Mouse (Mus musculus): ENCODE data around the gene Olfr31. TPM values are rescaled to one million over a fixed set of nuclear protein-coding genes. Genes with fewer than 3 reads are reported as not detected.

Olfr31 gene
- total and polyA plus RNA-seq, 3 experiments, result not detected

DNA sequence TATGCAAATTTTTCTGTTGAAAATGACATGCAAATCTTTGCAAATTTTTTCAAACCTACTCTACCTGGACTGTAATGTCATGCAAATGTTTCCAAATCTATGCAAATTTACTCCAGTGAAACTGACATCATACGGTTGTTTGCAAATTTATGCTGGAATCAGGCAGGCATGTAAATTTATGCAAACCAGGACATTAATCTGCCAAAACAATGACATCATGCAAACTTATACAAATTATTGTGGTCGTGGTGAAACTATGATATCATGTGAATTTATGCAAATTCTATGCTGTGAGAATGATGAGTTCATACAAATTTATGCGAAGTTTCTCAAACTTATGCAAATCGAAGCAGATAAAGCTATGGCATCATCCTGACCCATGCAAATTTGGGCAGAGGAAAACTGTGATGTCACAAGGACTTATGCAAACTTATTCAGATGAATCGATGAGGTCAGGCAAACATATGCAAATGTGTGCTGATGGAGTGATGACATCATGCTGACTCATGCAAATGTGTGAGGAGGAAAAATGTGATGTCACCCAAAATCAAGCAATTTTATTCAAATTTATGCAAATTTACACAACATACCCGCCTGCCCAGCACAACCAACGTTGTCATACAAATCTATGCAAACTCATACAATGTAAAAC lies 30.6 kb downstream of the Olfr31 start:
- TF ChIP-seq EP300 (IDR thresholded peaks at IDR 0.05; ENCODE audit: insufficient read depth, low read depth, low read length) (no peak), CTCF (IDR thresholded peaks at IDR 0.05) (no peak), POLR2A (IDR thresholded peaks at IDR 0.05; ENCODE audit: insufficient read depth, low read depth, low read length) (no peak)
- no peak overlapping the region for H3K9ac ChIP-seq (ENCODE audit: low read depth, low read length)
- 95% methylated on average over 7 of the region's 7 CpGs for WGBS
- DNase-seq, result no peak
- no peak overlapping the region for H3K4me3 ChIP-seq
- H3K36me3 ChIP-seq (ENCODE audit: control insufficient read depth, insufficient read depth, low read length), result no peaks in the 10 kb centered on the region
- H3K27ac ChIP-seq, result no peak overlapping the region
- intact Hi-C loops (cut with DNase I), result no loop called here
- H3K79me2 ChIP-seq (replicated peaks; ENCODE audit: control insufficient read depth, insufficient read depth, low read length), result no peaks in the 10 kb centered on the region
- H3K27me3 ChIP-seq (ENCODE audit: control insufficient read depth, insufficient read depth, low read length), result no peaks in the 10 kb centered on the region
- no peaks in the 10 kb centered on the region for H3K4me1 ChIP-seq (ENCODE audit: control insufficient read depth, insufficient read depth, low read length)

DNA sequence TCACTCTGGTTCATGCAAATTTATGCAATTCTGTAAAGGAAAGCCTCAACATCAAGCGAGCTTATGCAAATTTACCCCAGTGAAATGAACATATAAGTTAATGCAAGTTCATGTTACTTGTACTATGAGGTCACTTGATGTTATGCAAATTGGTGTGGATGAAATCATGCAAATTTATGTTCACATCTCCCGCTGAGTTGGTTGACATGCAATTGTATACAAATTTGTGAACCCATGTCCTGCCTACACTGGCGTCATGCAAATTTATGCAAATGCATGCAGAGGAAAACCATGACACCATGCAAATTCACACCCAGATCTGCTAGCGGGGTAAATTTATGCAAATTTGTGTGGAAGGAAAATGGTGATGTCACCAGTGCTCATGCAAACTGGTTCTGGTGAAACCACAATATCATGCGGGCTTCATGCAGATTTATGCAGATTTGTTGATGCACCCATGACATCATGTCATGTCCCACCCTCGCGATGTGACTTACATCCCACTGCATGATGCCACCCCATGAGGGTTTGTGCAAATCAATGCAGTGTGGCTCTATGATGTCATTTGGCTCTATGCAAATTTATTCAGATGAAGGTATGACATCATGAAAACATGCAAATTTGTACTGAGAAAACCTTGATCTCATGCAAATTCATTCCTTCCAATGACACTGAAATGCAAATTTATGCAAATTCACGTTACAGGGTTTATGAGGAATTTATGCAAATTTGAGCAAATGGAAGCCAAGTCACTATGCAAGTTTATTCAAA lies 31.3 kb downstream of the Olfr31 start:
- no peak for DNase-seq

GRCm38 (mm10) chr14:14354511-14355359 lies 32.1 kb downstream of the Olfr31 start:
- H3K4me1 ChIP-seq (ENCODE audit: control insufficient read depth, insufficient read depth, low read length), result no peaks in the 10 kb centered on the region
- no peak for TF ChIP-seq EP300 (IDR thresholded peaks at IDR 0.05; ENCODE audit: insufficient read depth, low read depth, low read length)
- TF ChIP-seq CTCF (IDR thresholded peaks at IDR 0.05), result no peak
- no peak for TF ChIP-seq POLR2A (IDR thresholded peaks at IDR 0.05; ENCODE audit: insufficient read depth, low read depth, low read length)
- H3K9ac ChIP-seq (ENCODE audit: low read depth, low read length), result no peak overlapping the region
- intact Hi-C loops (cut with DNase I), result no loop called here
- DNase-seq, result no peak
- H3K4me3 ChIP-seq, result no peak overlapping the region
- WGBS, result 96% methylated on average over 13 of the region's 13 CpGs
- H3K27ac ChIP-seq, result no peak overlapping the region
- no peaks in the 10 kb centered on the region for H3K79me2 ChIP-seq (replicated peaks; ENCODE audit: control insufficient read depth, insufficient read depth, low read length)
- no peaks in the 10 kb centered on the region for H3K27me3 ChIP-seq (ENCODE audit: control insufficient read depth, insufficient read depth, low read length)
- no peaks in the 10 kb centered on the region for H3K36me3 ChIP-seq (ENCODE audit: control insufficient read depth, insufficient read depth, low read length)

More for the DNA sequence above, 31.3 kb downstream of the Olfr31 start:
- Histone ChIP-seq H3K27ac (no peak overlapping the region), H3K4me1 (ENCODE audit: control insufficient read depth, insufficient read depth, low read length) (no peaks in the 10 kb centered on the region), H3K4me3 (no peak overlapping the region), H3K9ac (ENCODE audit: low read depth, low read length) (no peak overlapping the region), H3K36me3 (ENCODE audit: control insufficient read depth, insufficient read depth, low read length) (no peaks in the 10 kb centered on the region), H3K79me2 (replicated peaks; ENCODE audit: control insufficient read depth, insufficient read depth, low read length) (no peaks in the 10 kb centered on the region), H3K27me3 (ENCODE audit: control insufficient read depth, insufficient read depth, low read length) (no peaks in the 10 kb centered on the region)
- 95% methylated on average over 8 of the region's 8 CpGs for whole genome bisulfite sequencing
- no peak for TF ChIP-seq CTCF (IDR thresholded peaks at IDR 0.05)
- TF ChIP-seq POLR2A (IDR thresholded peaks at IDR 0.05; ENCODE audit: insufficient read depth, low read depth, low read length), result no peak
- TF ChIP-seq EP300 (IDR thresholded peaks at IDR 0.05; ENCODE audit: insufficient read depth, low read depth, low read length), result no peak
- intact Hi-C loops (cut with DNase I), result no loop called here

DNA sequence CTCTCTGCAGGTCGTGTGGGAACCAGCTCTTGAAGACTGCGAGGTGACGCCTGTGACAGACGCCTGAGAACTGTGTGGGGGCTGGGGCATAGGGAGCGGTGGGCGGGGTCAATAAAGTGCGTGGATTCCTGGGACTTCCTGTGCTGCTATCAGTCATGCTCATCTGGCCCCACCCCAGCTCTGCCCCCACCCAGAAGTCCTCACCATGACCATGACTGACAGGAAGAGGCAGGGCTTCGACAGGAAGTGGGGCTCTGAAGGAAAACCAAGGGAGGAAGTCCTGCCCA lies 32.7 kb downstream of the Olfr31 start:
- TF ChIP-seq CTCF (IDR thresholded peaks at IDR 0.05), result no peak
- TF ChIP-seq EP300 (IDR thresholded peaks at IDR 0.05; ENCODE audit: insufficient read depth, low read depth, low read length), result no peak
- TF ChIP-seq POLR2A (IDR thresholded peaks at IDR 0.05; ENCODE audit: insufficient read depth, low read depth, low read length), result no peak
- H3K79me2 ChIP-seq (replicated peaks; ENCODE audit: control insufficient read depth, insufficient read depth, low read length), result no peaks in the 10 kb centered on the region
- H3K4me3 ChIP-seq, result no peak overlapping the region
- no peaks in the 10 kb centered on the region for H3K4me1 ChIP-seq (ENCODE audit: control insufficient read depth, insufficient read depth, low read length)
- intact Hi-C loops (cut with DNase I), result no loop called here
- no peak overlapping the region for H3K27ac ChIP-seq
- no peak overlapping the region for H3K9ac ChIP-seq (ENCODE audit: low read depth, low read length)
- no peaks in the 10 kb centered on the region for H3K36me3 ChIP-seq (ENCODE audit: control insufficient read depth, insufficient read depth, low read length)
- no peaks in the 10 kb centered on the region for H3K27me3 ChIP-seq (ENCODE audit: control insufficient read depth, insufficient read depth, low read length)
- DNase-seq, result no peak
- 96% methylated on average over 8 of the region's 8 CpGs for WGBS

Other genes with a start within 250 kb of the Olfr31 start
- gene Psmd6, start 201.8 kb upstream of the Olfr31 start, total RNA-seq (2021), result 10 to 100 TPM; 73.3 to 84.4 TPM
- gene Psmd6, start 201.8 kb upstream of the Olfr31 start, polyA plus RNA-seq (2012; rRNA removed), result 26.0 and 51.1 TPM in 2 replicates
- gene Olfr720, start 136.0 kb upstream of the Olfr31 start, total RNA-seq (2021), result not detected
- gene Olfr720, start 136.0 kb upstream of the Olfr31 start, polyA plus RNA-seq (2012; rRNA removed), result not detected in 2 replicates
- gene Il3ra, start 23.4 kb downstream of the Olfr31 start, total RNA-seq (2021), result 1 to 10 TPM; 2.6 to 3.7 TPM
- 9.9 and 18.4 TPM in 2 replicates for gene Il3ra, start 23.4 kb downstream of the Olfr31 start, polyA plus RNA-seq (2012; rRNA removed)
- gene Olfr721-ps1, start 78.5 kb downstream of the Olfr31 start, total RNA-seq (2021), result not detected
- not detected in 2 replicates for gene Olfr721-ps1, start 78.5 kb downstream of the Olfr31 start, polyA plus RNA-seq (2012; rRNA removed)